Mouse (Mus musculus) c-Kit-positive CD71-positive TER-119-negative erythroid progenitor cells, embryonic 14.5 days (primary cell): ENCODE measurements around the gene Rbm20.
"Not testable (repeated sequence)": the region's sequence is repeated elsewhere in the genome, so short reads cannot be mapped to it uniquely, and the experiment has no call there.

Experiments
- DNase-seq: peaks from one replicate; pipeline ENCODE4 v3.0.0-alpha.2; 2013; ENCODE audit warnings: low read depth

The Rbm20 gene

GRCm38 (mm10) chr19:53676718-53677634, at the start of gene Rbm20:
TSS of gene Rbm20 (plus strand) at chr19:53677306.
- DNase-seq: no peak

- DNase-seq: peak; percentile 10
Observed at GRCm38 (mm10) chr19:53638041-53638440, 39.1 kb upstream of the Rbm20 start.

GRCm38 (mm10) chr19:53638727-53639126, 38.4 kb upstream of the Rbm20 start:
- DNase-seq: no peak

GRCm38 (mm10) chr19:53644020-53644595, 33.0 kb upstream of the Rbm20 start:
- DNase-seq: peak; percentile 14

- no peak for DNase-seq
Observed at GRCm38 (mm10) chr19:53647301-53647700, 29.8 kb upstream of the Rbm20 start.

- no peak for DNase-seq
Observed at GRCm38 (mm10) chr19:53648056-53648455, 29.1 kb upstream of the Rbm20 start.

- peak; percentile 53 for DNase-seq
Observed at GRCm38 (mm10) chr19:53648802-53649236, 28.3 kb upstream of the Rbm20 start.

GRCm38 (mm10) chr19:53649361-53649760, 27.7 kb upstream of the Rbm20 start:
- no peak for DNase-seq

- DNase-seq: no peak
Observed at GRCm38 (mm10) chr19:53649802-53650201, 27.3 kb upstream of the Rbm20 start.

GRCm38 (mm10) chr19:53650921-53651320, 26.2 kb upstream of the Rbm20 start:
- DNase-seq: no peak

GRCm38 (mm10) chr19:53652267-53652666, 24.8 kb upstream of the Rbm20 start:
- DNase-seq: no peak

GRCm38 (mm10) chr19:53653624-53654467, 23.3 kb upstream of the Rbm20 start:
- no peak for DNase-seq

- DNase-seq: not testable (repeated sequence)
Observed at GRCm38 (mm10) chr19:53656443-53656842, 20.7 kb upstream of the Rbm20 start.

GRCm38 (mm10) chr19:53657437-53657836, 19.7 kb upstream of the Rbm20 start:
- no peak for DNase-seq

GRCm38 (mm10) chr19:53660722-53661420, 16.2 kb upstream of the Rbm20 start:
- no peak for DNase-seq

- DNase-seq: no peak
Observed at GRCm38 (mm10) chr19:53661938-53662722, 15.0 kb upstream of the Rbm20 start.

GRCm38 (mm10) chr19:53664831-53665230, 12.3 kb upstream of the Rbm20 start:
- no peak for DNase-seq

GRCm38 (mm10) chr19:53665391-53665790, 11.7 kb upstream of the Rbm20 start:
- DNase-seq: no peak

- no peak for DNase-seq
Observed at GRCm38 (mm10) chr19:53666708-53667107, 10.4 kb upstream of the Rbm20 start.

- DNase-seq: no peak
Observed at GRCm38 (mm10) chr19:53668821-53669220, 8.3 kb upstream of the Rbm20 start.

- DNase-seq: no peak
Observed at GRCm38 (mm10) chr19:53670625-53671141, 6.4 kb upstream of the Rbm20 start.
